Mouse (Mus musculus) small intestine, adult 2 months (tissue): ENCODE results near the gene Glrx. TPM values are rescaled to one million over a fixed set of nuclear protein-coding genes. Genes with fewer than 3 reads are reported as not detected.
"Not testable (repeated sequence)": the region's sequence is repeated elsewhere in the genome, so short reads cannot be mapped to it uniquely, and the experiment has no call there.

Source experiments
- H3K27ac ChIP-seq: fragments of 200-500 bp; 2 replicates; pipeline ENCODE4 v1.5.1; 2012; ENCODE audit warnings: low read depth, low read length, control low read depth, inconsistent platforms; ENCODE audit not compliant: insufficient read depth
- H3K27me3 ChIP-seq: fragments of 200-500 bp; 2 replicates; pipeline ENCODE4 v1.6.1; 2012; ENCODE audit warnings: mild to moderate bottlenecking, moderate library complexity, low read length, inconsistent platforms; ENCODE audit not compliant: control insufficient read depth, insufficient read depth
- H3K36me3 ChIP-seq: fragments of 200-500 bp; 2 replicates; pipeline ENCODE4 v1.6.1; 2012; ENCODE audit warnings: mild to moderate bottlenecking, low read length, control low read depth, inconsistent platforms; ENCODE audit not compliant: control insufficient read depth, insufficient read depth
- H3K4me1 ChIP-seq: fragments of 200-500 bp; 2 replicates; pipeline ENCODE4 v1.6.1; 2012; ENCODE audit warnings: low read length, inconsistent platforms, mixed read lengths; ENCODE audit not compliant: control insufficient read depth, insufficient read depth, insufficient read length
- H3K4me3 ChIP-seq: fragments of 200-500 bp; 2 replicates; pipeline ENCODE4 v1.5.1; 2012; ENCODE audit warnings: low read depth, mild to moderate bottlenecking, control low read depth, inconsistent platforms, low read length, moderate library complexity
- CTCF ChIP-seq: fragments of 200-500 bp; IDR thresholded peaks from 2 replicates; pipeline ENCODE4 v1.5.1; 2012; ENCODE audit warnings: low read depth, mild to moderate bottlenecking, control low read depth, inconsistent platforms, low read length, moderate library complexity, mixed read lengths; ENCODE audit not compliant: insufficient replicate concordance, insufficient read length; ENCODE audit errors: extremely low read depth
- POLR2A ChIP-seq: fragments of 200-500 bp; IDR thresholded peaks from 2 replicates; pipeline ENCODE4 v1.6.1; 2012; ENCODE audit warnings: low read depth, mild to moderate bottlenecking, control low read depth, inconsistent platforms, low read length, moderate library complexity
- WGBS: fragments of 180-500 bp; shearing (Covaris S2); methylation state at CpG from one replicate; pipeline ENCODE4 v1.1.7; 2018; 5-methylcytosine and 5-hydroxymethylcytosine counted together
- polyA plus RNA-seq: library from polyadenylated mRNA; depleted of rRNA; stranded (reverse); fragments of >200 nt; gene quantifications from 2 replicates; pipeline ENCODE4 v1.2.3, GENCODE M21; 2012

Glrx gene
- polyA plus RNA-seq, 1 experiment: 205 TPM

DNA sequence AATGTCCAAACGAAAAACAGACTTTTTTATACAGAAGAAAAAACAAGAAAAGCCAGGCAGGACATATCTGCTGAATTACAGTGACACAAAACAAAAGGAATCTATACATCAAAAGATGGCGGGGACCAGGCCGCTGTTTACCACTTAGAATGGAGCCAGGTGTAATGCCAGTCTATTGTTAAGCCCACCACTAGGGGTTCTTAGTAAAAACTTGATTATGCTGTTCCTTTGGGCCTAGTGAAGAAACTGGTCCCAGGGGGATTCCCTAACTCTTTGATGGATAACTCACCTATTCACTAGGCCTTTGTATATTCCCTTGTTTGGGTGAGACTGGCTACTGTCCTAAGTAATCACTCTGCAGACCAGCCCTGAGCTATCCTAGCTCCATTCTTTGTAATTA, 40.2 kb upstream of the Glrx start:
- 93% methylated on average over 3 of the region's 3 CpGs for WGBS
- Histone ChIP-seq H3K4me1 (peaks cover 3% of the 10 kb centered on the region; the same call in 1 of the 2 replicates), H3K4me3 (no peak overlapping the region), H3K27me3 (no peaks in the 10 kb centered on the region), H3K27ac (no peak overlapping the region), H3K36me3 (no peaks in the 10 kb centered on the region)
- TF ChIP-seq CTCF (no peak), POLR2A (no peak)

DNA sequence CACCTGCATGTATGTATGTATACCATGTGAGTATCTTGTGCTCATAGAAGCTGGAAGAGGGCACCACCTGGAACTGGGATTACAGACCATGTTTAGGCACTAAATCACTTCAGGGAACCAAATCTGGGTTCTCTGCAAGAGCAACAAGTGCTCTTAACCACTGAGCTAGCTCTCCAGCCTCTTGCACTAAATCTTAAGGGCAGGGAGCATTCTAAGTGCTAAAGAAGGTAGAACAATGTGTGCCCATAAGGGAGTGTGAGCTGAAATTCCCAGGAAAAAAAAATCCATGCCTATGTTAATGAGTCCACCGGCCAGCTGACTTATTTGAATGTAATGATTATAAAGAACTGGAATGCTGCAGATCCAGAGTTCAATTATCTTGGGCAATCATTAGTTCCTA, 31.7 kb upstream of the Glrx start:
- no peaks in the 10 kb centered on the region for H3K4me1 ChIP-seq
- H3K27me3 ChIP-seq: no peaks in the 10 kb centered on the region
- H3K4me3 ChIP-seq: no peak overlapping the region
- H3K36me3 ChIP-seq: no peaks in the 10 kb centered on the region
- H3K27ac ChIP-seq: no peak overlapping the region
- TF ChIP-seq POLR2A (no peak), CTCF (no peak)
- 45% methylated on average over 1 of the region's 1 CpGs for WGBS

DNA sequence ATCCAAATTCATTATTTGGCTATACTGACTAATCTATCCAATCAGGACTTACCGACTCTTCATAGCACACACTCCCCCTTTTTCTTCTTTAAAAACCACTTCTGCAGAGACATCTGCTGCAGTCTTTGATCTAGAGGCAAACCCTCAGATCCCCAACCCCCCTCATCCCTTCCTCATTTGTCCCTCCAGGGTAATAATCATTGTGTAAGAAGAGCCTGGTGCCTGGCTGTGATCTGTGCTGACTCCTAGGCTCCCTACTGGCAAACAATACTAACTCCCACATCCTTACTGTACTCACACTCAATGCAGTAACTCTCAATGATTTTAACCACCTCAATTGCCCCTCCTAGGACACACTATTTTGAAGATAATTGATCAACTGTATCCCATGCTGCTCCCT, 29.7 kb upstream of the Glrx start:
- Histone ChIP-seq H3K27ac (no peak overlapping the region), H3K4me1 (no peaks in the 10 kb centered on the region), H3K36me3 (no peaks in the 10 kb centered on the region), H3K4me3 (no peak overlapping the region), H3K27me3 (no peaks in the 10 kb centered on the region)
- WGBS: 87% methylated on average over 1 of the region's 1 CpGs
- no peak for TF ChIP-seq POLR2A
- no peak for TF ChIP-seq CTCF

DNA sequence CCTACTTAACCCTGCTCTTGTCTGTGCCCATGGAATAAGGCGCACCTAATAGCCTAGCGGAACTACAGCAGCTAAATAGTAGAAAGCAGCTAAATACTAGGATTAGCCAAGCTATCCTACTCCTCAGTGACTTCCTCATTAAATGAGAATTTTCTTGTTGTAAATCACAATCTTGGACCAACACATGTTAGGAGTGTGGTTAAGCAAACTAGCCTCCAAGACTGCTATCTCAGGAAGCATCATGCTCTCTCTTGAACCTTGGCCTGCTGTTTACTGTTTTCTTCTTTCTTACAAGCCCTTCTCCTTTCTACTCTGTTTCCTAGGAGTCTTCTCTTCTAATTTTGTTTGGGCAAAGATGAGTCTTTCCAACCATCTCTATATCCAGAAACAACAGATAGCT, 22.5 kb upstream of the Glrx start:
- Histone ChIP-seq H3K27me3 (no peaks in the 10 kb centered on the region), H3K4me3 (no peak overlapping the region), H3K4me1 (no peaks in the 10 kb centered on the region), H3K36me3 (no peaks in the 10 kb centered on the region), H3K27ac (no peak overlapping the region)
- TF ChIP-seq CTCF (no peak), POLR2A (no peak)
- 97% methylated on average over 2 of the region's 2 CpGs for WGBS

DNA sequence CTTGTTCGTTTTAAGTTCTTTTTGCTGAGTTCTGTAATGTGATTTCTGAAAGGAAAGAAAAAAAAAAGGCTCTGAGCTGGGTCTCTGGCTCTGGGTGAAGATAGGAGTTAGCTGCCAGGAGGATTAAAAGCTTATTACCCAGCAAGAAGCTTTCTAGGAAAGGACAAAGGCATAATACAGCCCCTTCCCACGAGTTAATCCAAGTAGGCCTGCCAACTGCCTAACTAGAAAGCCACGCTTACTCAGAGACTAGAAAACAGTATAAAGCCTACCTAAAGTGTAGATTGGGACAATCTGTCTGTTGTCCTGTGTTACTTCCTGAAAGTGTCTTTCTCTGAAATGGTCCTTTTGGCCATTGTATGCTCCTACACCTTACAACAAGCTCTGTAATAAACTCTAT, 21.2 kb upstream of the Glrx start:
- H3K36me3 ChIP-seq: no peaks in the 10 kb centered on the region
- no peaks in the 10 kb centered on the region for H3K27me3 ChIP-seq
- no peak overlapping the region for H3K4me3 ChIP-seq
- 62% methylated on average over 3 of the region's 3 CpGs for WGBS
- H3K4me1 ChIP-seq: no peaks in the 10 kb centered on the region
- TF ChIP-seq CTCF (no peak), POLR2A (no peak)
- H3K27ac ChIP-seq: no peak overlapping the region

DNA sequence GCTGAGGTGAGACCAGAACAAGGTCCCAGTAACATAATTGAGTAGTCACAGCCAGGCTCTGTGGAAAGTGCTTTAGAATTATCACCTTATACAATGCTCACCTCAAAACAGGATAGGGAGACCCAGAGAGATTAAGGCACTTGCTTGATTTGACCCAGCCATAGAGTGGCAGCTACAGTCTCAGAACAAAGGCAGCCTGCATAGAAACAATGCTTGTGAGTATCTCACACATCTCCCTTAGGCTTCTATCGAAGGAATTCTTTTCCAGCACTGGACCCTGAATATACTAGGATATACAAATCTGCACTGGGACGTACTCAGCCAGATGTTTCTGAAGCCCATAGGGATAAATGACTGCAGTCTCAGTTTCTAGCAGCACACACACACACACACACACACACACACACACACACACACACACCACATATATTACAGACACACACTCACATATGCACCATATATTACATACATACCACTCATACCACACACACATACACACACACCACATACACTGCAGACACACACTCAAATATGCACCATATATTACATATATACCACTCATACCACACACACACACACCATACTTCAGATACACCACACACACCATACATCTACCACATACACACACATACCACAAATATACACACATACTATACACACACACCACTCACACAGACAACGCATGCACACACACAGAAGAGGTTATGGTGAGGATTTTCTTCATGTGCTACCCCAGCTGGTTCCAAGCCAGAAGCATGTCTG, 20.5 kb upstream of the Glrx start:
- Histone ChIP-seq H3K27ac (no peak overlapping the region), H3K36me3 (no peaks in the 10 kb centered on the region), H3K4me3 (no peak overlapping the region), H3K27me3 (no peaks in the 10 kb centered on the region), H3K4me1 (no peaks in the 10 kb centered on the region)
- TF ChIP-seq CTCF: no peak
- TF ChIP-seq POLR2A: no peak
- WGBS: 81% methylated on average over 3 of the region's 3 CpGs

DNA sequence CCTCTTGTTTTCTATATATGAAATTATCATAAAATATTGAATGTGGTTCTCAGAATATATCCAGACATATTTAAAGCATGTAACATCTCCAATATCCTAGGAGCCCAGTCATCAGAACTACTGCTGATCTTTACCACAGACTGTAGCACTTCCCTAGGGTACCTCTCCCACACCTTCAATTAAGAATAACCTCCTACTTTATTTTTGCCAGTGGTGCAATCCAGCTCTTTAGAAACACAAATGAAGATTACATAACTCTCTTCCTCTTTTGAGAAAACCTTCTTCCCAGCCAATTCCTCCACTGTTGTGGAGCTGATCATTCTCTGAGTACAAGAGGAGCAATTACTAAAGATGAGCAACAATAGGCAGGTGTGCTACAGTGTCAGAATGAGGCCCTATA, 19.8 kb upstream of the Glrx start:
- Histone ChIP-seq H3K36me3 (no peaks in the 10 kb centered on the region), H3K27ac (no peak overlapping the region), H3K4me1 (no peaks in the 10 kb centered on the region; the same call in 1 of the 2 replicates), H3K4me3 (no peak overlapping the region), H3K27me3 (no peaks in the 10 kb centered on the region)
- TF ChIP-seq POLR2A (no peak), CTCF (no peak)

DNA sequence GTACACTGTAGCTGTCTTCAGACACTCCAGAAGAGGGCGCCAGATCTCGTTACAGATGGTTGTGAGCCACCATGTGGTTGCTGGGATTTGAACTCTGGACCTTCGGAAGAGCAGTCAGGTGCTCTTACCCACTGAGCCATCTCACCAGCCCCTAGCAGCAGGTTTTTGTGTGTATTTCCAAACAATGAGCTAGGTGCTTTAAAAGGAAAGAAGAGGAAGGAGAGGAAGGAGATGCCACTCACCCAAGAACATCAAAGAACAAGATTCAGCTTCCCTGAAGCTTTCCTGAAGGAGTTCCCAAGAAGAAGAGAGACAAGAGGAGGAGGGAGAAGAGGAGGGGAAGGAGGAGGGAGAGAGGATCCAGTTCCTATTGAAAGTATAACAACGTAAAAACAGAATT, 17.3 kb upstream of the Glrx start:
- WGBS: 91% methylated on average over 4 of the region's 4 CpGs
- not testable (repeated sequence) for H3K27ac ChIP-seq, H3K4me1 ChIP-seq, H3K4me3 ChIP-seq, H3K27me3 ChIP-seq, H3K36me3 ChIP-seq
